Mouse (Mus musculus) cerebellum, adult 2 months (tissue): Measurements from ENCODE around the gene Dapk2.

ENCODE experiments used
- CTCF ChIP-seq: fragments of 200-500 bp; IDR thresholded peaks from 2 replicates; pipeline ENCODE4 v1.5.1; 2011; ENCODE audit warnings: low read depth, mild to moderate bottlenecking, control low read depth, low read length, moderate library complexity, borderline replicate concordance; ENCODE audit not compliant: insufficient read depth
- POLR2A ChIP-seq: fragments of 200-500 bp; IDR thresholded peaks from 2 replicates; pipeline ENCODE4 v1.6.1; 2011; ENCODE audit warnings: low read length, control low read depth, borderline replicate concordance; ENCODE audit not compliant: insufficient read depth

DNA sequence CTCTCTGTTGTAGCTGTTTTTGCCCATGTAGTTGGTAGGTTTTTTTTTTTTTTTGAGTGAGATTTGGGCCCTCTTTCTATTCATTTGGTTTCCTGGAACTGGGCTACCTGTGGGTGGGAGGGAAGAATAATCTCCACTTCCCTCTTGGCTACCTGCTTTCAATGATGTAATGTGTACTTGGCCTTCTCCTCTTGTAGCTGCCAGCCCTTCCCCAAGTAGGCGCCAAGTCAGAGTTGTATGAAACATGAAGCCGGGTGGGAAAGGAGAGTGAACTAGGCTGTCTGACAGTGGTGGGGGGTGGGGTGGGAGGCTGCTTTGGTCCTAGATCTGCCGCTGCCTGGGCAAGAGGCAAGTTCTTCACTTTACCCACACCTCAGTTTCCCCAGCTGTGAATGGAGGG lies 38.5 kb downstream of the Dapk2 start:
- no peak for TF ChIP-seq POLR2A
- TF ChIP-seq CTCF: no peak
